Mouse (Mus musculus) liver, adult 2 months (tissue): ENCODE measurements around the gene Adh6b.

Experiments used
- CTCF ChIP-seq: fragments of 200-500 bp; IDR thresholded peaks from 2 replicates; pipeline ENCODE4 v1.5.1; 2011; ENCODE audit warnings: low read depth, low read length, control low read depth
- POLR2A ChIP-seq: fragments of 200-500 bp; IDR thresholded peaks from 2 replicates; pipeline ENCODE4 v1.6.1; 2011; ENCODE audit warnings: low read length, control low read depth; ENCODE audit not compliant: insufficient read depth; ENCODE audit errors: extremely low read depth

- no peak for TF ChIP-seq CTCF
- TF ChIP-seq POLR2A = no peak
Measured at GRCm38 (mm10) chr3:138325001-138325400, 16.6 kb upstream of the Adh6b start.
